Comparison of ENCODE assay signal across 18 mouse cellular contexts in genomic region chr1:153010353-153011351, GRCm38 (mm10). TPM values are rescaled to one million over a fixed set of nuclear protein-coding genes. Genes with fewer than 3 reads are reported as not detected.
DNase-seq lines count a peak whose midpoint lies in the region; ATAC-seq and TF ChIP-seq lines count a peak whose summit lies in the region.
"Had no signal": no experiment of that assay in that cellular context is flagged by ENCODE, and none has a peak within 500 bp of the region (broad histone marks: within the 10 kb centered on the region; RNA-seq: fewer than 3 reads in every experiment).

No protein-coding gene starts in this region.

- H3K4me2 ChIP-seq in liver, postnatal 0 days (ENCODE audit: low read depth, low read length) = no peak overlapping the region
- H3K4me2 ChIP-seq: embryonic facial prominence, embryonic 15.5 days; limb, embryonic 15.5 days; midbrain, embryonic 12.5 days had no signal

- WGBS in liver, postnatal 0 days (ENCODE audit: insufficient replicate concordance) = 62% methylated on average over 13 of the region's 13 CpGs
- WGBS in embryonic facial prominence, embryonic 10.5 days = 75% methylated on average over 13 of the region's 13 CpGs

- H3K4me3 ChIP-seq in left cerebral cortex, adult 2 months = no peak overlapping the region
- peak overlapping the region; percentile 51 for H3K4me3 ChIP-seq in E14TG2a.4 (replicated peaks; ENCODE audit: low read length)
- no peak overlapping the region for H3K4me3 ChIP-seq in liver, postnatal 0 days (ENCODE audit: low read depth, low read length)
- no peak overlapping the region for H3K4me3 ChIP-seq in embryonic facial prominence, embryonic 10.5 days
- H3K4me3 ChIP-seq: embryonic facial prominence, embryonic 15.5 days; limb, embryonic 15.5 days; midbrain, embryonic 12.5 days had no signal

- DNase-seq in left cerebral cortex, adult 2 months (ENCODE audit: extremely low spot score in 1 of 2, low spot score in 2 of 2) = no peak
- DNase-seq in left cerebral cortex, adult 18-20 months (ENCODE audit: low spot score in 2 of 2) = no peak
- peak; percentile 62 for DNase-seq in MN1 (ENCODE audit: low spot score)
- DNase-seq in liver, postnatal 0 days = no peak
- no peak for DNase-seq in right cerebral cortex, postnatal 25 days
- no peak for DNase-seq in embryonic facial prominence, embryonic 10.5 days (ENCODE audit: low spot score)
- DNase-seq: adrenal gland, postnatal 10 days; gastrocnemius, postnatal 14 days; kidney, adult 9 months; kidney, postnatal 36 days; thymus, postnatal 36 days had no signal

- no peak for TF ChIP-seq CTCF in left cerebral cortex, adult 2 months (IDR thresholded peaks at IDR 0.05)
- no peak for TF ChIP-seq CTCF in E14TG2a.4 (conservative IDR thresholded peaks at IDR 0.05; ENCODE audit: low read length)
- no peak for TF ChIP-seq CTCF in liver, postnatal 0 days (IDR thresholded peaks at IDR 0.05; ENCODE audit: low read depth)

- peaks cover 96% of the 10 kb centered on the region for H3K4me1 ChIP-seq in E14TG2a.4 (replicated peaks; ENCODE audit: low read depth, low read length)
- peaks cover 2% of the 10 kb centered on the region; the same call in 1 of the 2 replicates for H3K4me1 ChIP-seq in liver, postnatal 0 days (ENCODE audit: insufficient read depth)
- H3K4me1 ChIP-seq in embryonic facial prominence, embryonic 10.5 days = peaks cover 29% of the 10 kb centered on the region

- H3K36me3 ChIP-seq in E14TG2a.4 (ENCODE audit: insufficient read depth, low read length) = no peaks in the 10 kb centered on the region
- H3K36me3 ChIP-seq in liver, postnatal 0 days (replicated peaks; ENCODE audit: insufficient read depth, low read length) = no peaks in the 10 kb centered on the region
- H3K36me3 ChIP-seq in embryonic facial prominence, embryonic 10.5 days (replicated peaks) = no peaks in the 10 kb centered on the region
- H3K36me3 ChIP-seq: embryonic facial prominence, embryonic 15.5 days; G1E; limb, embryonic 15.5 days; midbrain, embryonic 12.5 days had no signal

- no peak overlapping the region for H3K9ac ChIP-seq in liver, postnatal 0 days (replicated peaks)
- H3K9ac ChIP-seq: embryonic facial prominence, embryonic 15.5 days; limb, embryonic 15.5 days; midbrain, embryonic 12.5 days had no signal

- no peaks in the 10 kb centered on the region for H3K27me3 ChIP-seq in E14TG2a.4 (ENCODE audit: insufficient read depth, low read length)
- no peaks in the 10 kb centered on the region for H3K27me3 ChIP-seq in liver, postnatal 0 days (ENCODE audit: insufficient read depth, low read length)
- H3K27me3 ChIP-seq in embryonic facial prominence, embryonic 10.5 days (replicated peaks; ENCODE audit: low read depth, poor library complexity, severe bottlenecking) = peaks cover 28% of the 10 kb centered on the region
- H3K27me3 ChIP-seq: embryonic facial prominence, embryonic 15.5 days; limb, embryonic 15.5 days had no signal

- intact Hi-C loops in left cerebral cortex, adult 2 months (cut with DNase I) = no loop called here

- no peaks in the 10 kb centered on the region for H3K9me3 ChIP-seq in E14TG2a.4 (ENCODE audit: low read length)
- H3K9me3 ChIP-seq in liver, postnatal 0 days (ENCODE audit: low read length) = no peaks in the 10 kb centered on the region
- H3K9me3 ChIP-seq in embryonic facial prominence, embryonic 10.5 days = no peaks in the 10 kb centered on the region
- H3K9me3 ChIP-seq: embryonic facial prominence, embryonic 15.5 days; limb, embryonic 15.5 days; midbrain, embryonic 12.5 days had no signal

- ATAC-seq in megakaryocyte progenitor cell, adult 5-6 weeks (replicated peaks; ENCODE audit: poor library complexity) = peak; percentile 49; the same call in 1 of the 2 replicates
- no peak for ATAC-seq in liver, postnatal 0 days
- ATAC-seq: forebrain, embryonic 16.5 days had no signal

- peak overlapping the region; percentile 3; the same call in 1 of the 2 replicates for H3K27ac ChIP-seq in left cerebral cortex, adult 2 months
- H3K27ac ChIP-seq in liver, postnatal 0 days (ENCODE audit: low read depth) = no peak overlapping the region
- H3K27ac ChIP-seq in embryonic facial prominence, embryonic 10.5 days (replicated peaks) = no peak overlapping the region
- H3K27ac ChIP-seq: embryonic facial prominence, embryonic 15.5 days; limb, embryonic 15.5 days; midbrain, embryonic 12.5 days had no signal

- TF ChIP-seq EP300 in liver, postnatal 0 days (IDR thresholded peaks at IDR 0.05; ENCODE audit: low read depth) = no peak

RNA-seq across cellular contexts. Expression of gene Nmnat2, which starts 55.9 kb away (rescaled TPM):
- 100 to 1,000 TPM; 167 to 171 TPM for total RNA-seq in left cerebral cortex, adult 2 months (2021)
- 100 to 1,000 TPM; 170 to 172 TPM for total RNA-seq in left cerebral cortex, adult 18-20 months (2021)
- 0.20 TPM in 1 of 2 replicates, not detected in the other for total RNA-seq in megakaryocyte progenitor cell, adult 5-6 weeks (2015)
- 0.21 TPM in 1 of 2 replicates, not detected in the other for total RNA-seq in megakaryocyte progenitor cell, adult 5-6 weeks (2017)
- 0.06 and 0.09 TPM in 2 replicates for polyA plus RNA-seq in liver, postnatal 0 days (2015; fragmentation: Nextera tagmentation; extraction: Ambion mirVana)
- 4.7 and 6.2 TPM in 2 replicates for polyA plus RNA-seq in embryonic facial prominence, embryonic 10.5 days (2016; fragmentation: Nextera tagmentation; extraction: Ambion mirVana)
- polyA plus RNA-seq: G1E had no signal

Comparison
In these comparisons a context has a peak if more than half of its experiments do, and no peak if none do; other contexts are left out.
1. RNA of gene Nmnat2, which starts 55.9 kb away (total RNA-seq): 170 to 172 TPM in left cerebral cortex, adult 18-20 months and 167 to 171 TPM in left cerebral cortex, adult 2 months; 0.20 to 0.21 TPM in megakaryocyte progenitor cell, adult 5-6 weeks; every median in the first group is over 100 times any median in the second.